Mouse (Mus musculus) small intestine, adult 2 months (tissue): Measurements from ENCODE around the gene Nfe2l1.

ENCODE experiments used
- CTCF ChIP-seq: fragments of 200-500 bp; IDR thresholded peaks from 2 replicates; pipeline ENCODE4 v1.5.1; 2012; ENCODE audit warnings: low read depth, mild to moderate bottlenecking, control low read depth, inconsistent platforms, low read length, moderate library complexity, mixed read lengths; ENCODE audit not compliant: insufficient replicate concordance, insufficient read length; ENCODE audit errors: extremely low read depth
- POLR2A ChIP-seq: fragments of 200-500 bp; IDR thresholded peaks from 2 replicates; pipeline ENCODE4 v1.6.1; 2012; ENCODE audit warnings: low read depth, mild to moderate bottlenecking, control low read depth, inconsistent platforms, low read length, moderate library complexity

DNA sequence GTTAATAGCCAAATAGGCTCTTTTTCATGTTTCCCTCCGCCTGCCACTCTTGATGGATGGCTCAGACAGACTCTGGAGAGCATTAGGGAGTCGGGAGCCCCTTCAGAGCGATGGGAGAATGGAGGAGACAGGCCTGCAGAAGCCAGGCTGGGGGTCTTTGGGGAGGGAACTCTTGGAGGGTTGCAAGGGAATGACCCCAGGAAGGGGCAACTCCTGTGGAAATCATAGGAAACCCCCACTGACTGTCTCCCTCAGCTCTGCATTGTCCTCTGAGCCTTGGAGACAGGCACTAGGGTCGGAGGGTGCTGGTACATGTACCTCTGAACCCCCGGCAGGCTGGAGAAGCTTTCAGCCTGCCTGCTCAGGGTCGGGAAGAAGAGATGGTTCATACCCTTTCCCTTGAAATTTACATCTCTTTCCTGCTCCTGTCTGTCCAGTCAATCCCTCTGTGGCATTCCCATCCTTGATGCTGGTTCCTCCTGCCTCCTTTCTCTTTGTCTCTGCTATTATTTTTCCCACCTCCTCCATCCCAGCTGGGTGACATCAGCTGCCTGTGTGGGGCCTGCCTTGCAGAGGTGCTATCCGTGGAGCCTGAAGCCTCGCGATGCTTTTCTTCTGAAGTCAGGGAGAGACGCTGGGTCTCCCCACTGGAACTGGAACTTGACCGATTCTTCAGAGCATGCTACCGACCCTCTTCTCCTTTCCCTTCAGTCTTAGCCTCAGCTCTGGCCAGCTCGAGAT, 46.7 kb upstream of the Nfe2l1 start:
- no peak for TF ChIP-seq POLR2A
- TF ChIP-seq CTCF, result no peak
